In the genomic region with DNA sequence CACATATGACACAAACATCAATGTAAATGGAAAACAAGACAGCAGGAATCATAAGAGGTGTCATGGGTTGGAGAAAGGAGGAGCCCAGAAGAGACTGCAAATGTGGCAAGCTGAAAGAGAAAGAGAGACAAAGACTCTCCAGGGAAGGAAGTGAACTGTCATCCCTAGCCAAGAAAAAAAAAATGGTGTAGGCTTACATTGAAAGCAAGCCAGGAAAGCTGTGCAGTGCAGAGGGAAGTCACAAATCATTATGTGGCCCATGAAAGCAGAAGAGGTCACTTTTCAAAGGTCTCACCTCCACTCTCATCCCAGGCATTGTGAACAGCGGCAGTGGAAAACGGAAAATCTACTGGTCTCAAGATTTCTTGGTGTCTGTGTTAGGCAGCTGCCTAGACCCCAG, we compare ENCODE assay signal across 22 mouse cellular contexts. TPM values are rescaled to one million over a fixed set of nuclear protein-coding genes. Genes with fewer than 3 reads are reported as not detected.
A peak's percentile ranks its signal among the peaks of the same experiment; 100 is the strongest.
DNase-seq lines count a peak whose midpoint lies in the region; ATAC-seq and TF ChIP-seq lines count a peak whose summit lies in the region.
"Had no signal": no experiment of that assay in that cellular context is flagged by ENCODE, and none has a peak within 500 bp of the region (broad histone marks: within the 10 kb centered on the region; RNA-seq: fewer than 3 reads in every experiment).

No protein-coding gene starts in this region.

- H3K9me3 ChIP-seq in lung, embryonic 14.5 days (ENCODE audit: low read depth, low read length): no peaks in the 10 kb centered on the region
- H3K9me3 ChIP-seq in lung, postnatal 0 days (ENCODE audit: low read length): no peaks in the 10 kb centered on the region
- H3K9me3 ChIP-seq: forebrain, embryonic 12.5 days; heart, embryonic 13.5 days; hindbrain, embryonic 15.5 days; midbrain, embryonic 10.5 days; neural tube, embryonic 13.5 days had no signal

- H3K4me3 ChIP-seq in lung, embryonic 14.5 days (ENCODE audit: low read depth, low read length): no peak overlapping the region
- no peak overlapping the region for H3K4me3 ChIP-seq in lung, postnatal 0 days (ENCODE audit: low read depth, low read length)
- H3K4me3 ChIP-seq: forebrain, embryonic 12.5 days; gastrocnemius, adult 2 months; heart, embryonic 13.5 days; hindbrain, embryonic 15.5 days; midbrain, embryonic 10.5 days; neural tube, embryonic 13.5 days had no signal

- no peaks in the 10 kb centered on the region for H3K4me1 ChIP-seq in lung, embryonic 14.5 days (ENCODE audit: insufficient read depth)
- H3K4me1 ChIP-seq in lung, postnatal 0 days (ENCODE audit: insufficient read depth, low read depth, low read length): no peaks in the 10 kb centered on the region
- H3K4me1 ChIP-seq: forebrain, embryonic 12.5 days; heart, embryonic 13.5 days; hindbrain, embryonic 15.5 days; midbrain, embryonic 10.5 days; neural tube, embryonic 13.5 days had no signal

- no peaks in the 10 kb centered on the region for H3K27me3 ChIP-seq in lung, embryonic 14.5 days (ENCODE audit: insufficient read depth, low read length)
- no peaks in the 10 kb centered on the region for H3K27me3 ChIP-seq in lung, postnatal 0 days (replicated peaks; ENCODE audit: insufficient read depth, low read length)
- H3K27me3 ChIP-seq: CH12.LX; forebrain, embryonic 12.5 days; heart, embryonic 13.5 days; hindbrain, embryonic 15.5 days; neural tube, embryonic 13.5 days had no signal

- no peak for ATAC-seq in lung, embryonic 14.5 days (ENCODE audit: insufficient read depth)
- ATAC-seq in lung, postnatal 0 days: no peak
- peak; percentile 45 to 76; a peak in 3 of 4 replicates for ATAC-seq in hematopoietic stem cell, adult 5-6 weeks (replicated peaks in 1 of 2; ENCODE audit: insufficient read depth in 1 of 2, low FRiP score in 2 of 2, low TSS enrichment in 1 of 2, low read depth in 1 of 2, poor library complexity in 2 of 2, severe bottlenecking in 2 of 2)
- ATAC-seq in megakaryocyte progenitor cell, adult 5-6 weeks (replicated peaks; ENCODE audit: poor library complexity): peak; percentile 26
- ATAC-seq: intestine, postnatal 0 days had no signal

- peak; percentile 11 to 67 for DNase-seq in adrenal gland, adult (ENCODE audit: inconsistent age in 2 of 2, low spot score in 1 of 2)
- no peak for DNase-seq in adrenal gland, postnatal 25 days
- DNase-seq in lung, embryonic 14.5 days: peak; percentile 47
- no peak for DNase-seq in lung, postnatal 0 days (ENCODE audit: low spot score)
- DNase-seq in B cell, adult 2 months: no peak
- DNase-seq in gastrocnemius, postnatal 10 days: no peak
- DNase-seq: cerebellum, adult 8-10 months; gastrocnemius, adult 2 months; heart, adult 11 months; heart, postnatal 36 days; liver; lung, postnatal 36 days; right cerebral cortex, adult 18-20 months had no signal

- 46% methylated on average over 2 of the region's 2 CpGs for WGBS in lung, embryonic 14.5 days
- 15% methylated on average over 2 of the region's 2 CpGs for WGBS in lung, postnatal 0 days

- no peak overlapping the region for H3K4me2 ChIP-seq in lung, embryonic 14.5 days
- no peak overlapping the region for H3K4me2 ChIP-seq in lung, postnatal 0 days (replicated peaks; ENCODE audit: low read depth, low read length)
- H3K4me2 ChIP-seq: forebrain, embryonic 12.5 days; heart, embryonic 13.5 days; hindbrain, embryonic 15.5 days; neural tube, embryonic 13.5 days had no signal

- H3K27ac ChIP-seq in lung, embryonic 14.5 days (ENCODE audit: low read depth): no peak overlapping the region
- H3K27ac ChIP-seq in lung, postnatal 0 days (ENCODE audit: low read length): no peak overlapping the region
- H3K27ac ChIP-seq: forebrain, embryonic 12.5 days; gastrocnemius, adult 2 months; heart, embryonic 13.5 days; hindbrain, embryonic 15.5 days; midbrain, embryonic 10.5 days; neural tube, embryonic 13.5 days had no signal

- no peak for TF ChIP-seq CTCF in lung, embryonic 14.5 days (IDR thresholded peaks at IDR 0.05; ENCODE audit: low read depth)
- TF ChIP-seq CTCF in lung, postnatal 0 days (IDR thresholded peaks at IDR 0.05): no peak

- TF ChIP-seq EP300 in lung, postnatal 0 days (IDR thresholded peaks at IDR 0.05): no peak

- no peak overlapping the region for H3K9ac ChIP-seq in lung, embryonic 14.5 days
- H3K9ac ChIP-seq in lung, postnatal 0 days (replicated peaks; ENCODE audit: low read depth): no peak overlapping the region
- H3K9ac ChIP-seq: forebrain, embryonic 12.5 days; heart, embryonic 13.5 days; hindbrain, embryonic 15.5 days; neural tube, embryonic 13.5 days had no signal

- no peaks in the 10 kb centered on the region for H3K36me3 ChIP-seq in lung, embryonic 14.5 days (ENCODE audit: insufficient read depth)
- no peaks in the 10 kb centered on the region for H3K36me3 ChIP-seq in lung, postnatal 0 days (ENCODE audit: insufficient read depth, low read length)
- H3K36me3 ChIP-seq: forebrain, embryonic 12.5 days; heart, embryonic 13.5 days; hindbrain, embryonic 15.5 days; midbrain, embryonic 10.5 days; neural tube, embryonic 13.5 days had no signal

RNA-seq across cellular contexts. Expression of a gene that starts 27.5 kb away (rescaled TPM):
- total RNA-seq in adrenal gland, postnatal 25 days (2021): 9.7 and 11.1 TPM in 2 replicates
- 3.1 TPM in 2 replicates for polyA plus RNA-seq in lung, embryonic 14.5 days (2014; fragmentation: Nextera tagmentation; extraction: Ambion mirVana)
- 1.6 and 1.7 TPM in 2 replicates for polyA plus RNA-seq in lung, postnatal 0 days (2015; fragmentation: Nextera tagmentation; extraction: Ambion mirVana)
- total RNA-seq in hematopoietic stem cell, adult 5-6 weeks (2017): 10.7 and 12.1 TPM in 2 replicates
- 1.9 and 2.3 TPM in 2 replicates for total RNA-seq in megakaryocyte progenitor cell, adult 5-6 weeks (2015)
- total RNA-seq in megakaryocyte progenitor cell, adult 5-6 weeks (2017): 5.7 TPM in 2 replicates
- total RNA-seq in gastrocnemius, postnatal 10 days (2021): 1 to 10 TPM; 1.7 to 1.8 TPM

Comparison
In these comparisons a context has a peak if more than half of its experiments do, and no peak if none do; other contexts are left out.
1. DNase-seq: peak in adrenal gland, adult (2 of 2) and lung, embryonic 14.5 days (single experiment); none in adrenal gland, postnatal 25 days (single experiment), lung, postnatal 0 days (single experiment), B cell, adult 2 months (0 of 2) and gastrocnemius, postnatal 10 days (single experiment).
2. ATAC-seq: peak in hematopoietic stem cell, adult 5-6 weeks (2 of 2) and megakaryocyte progenitor cell, adult 5-6 weeks (single experiment); none in lung, embryonic 14.5 days (single experiment) and lung, postnatal 0 days (single experiment).